Mouse (Mus musculus) lung, adult 10 weeks (tissue): ENCODE measurements around the gene Upk2. TPM values are rescaled to one million over a fixed set of nuclear protein-coding genes. Genes with fewer than 3 reads are reported as not detected.

ENCODE experiments used
- polyA plus RNA-seq: library from polyadenylated mRNA; stranded (reverse); fragments of 350-450 nt; fragmentation: Illumina TruSeq; extraction: RNeasy Lipid Tissue Mini Kit (QIAGEN cat#74804); gene quantifications from one replicate; pipeline ENCODE4 v1.2.3, GENCODE M21; 2014; ENCODE audit warnings: low read depth, low replicate concordance; ENCODE audit not compliant: insufficient read depth

Upk2 gene
- polyA plus RNA-seq = 1.8 TPM

DNA sequence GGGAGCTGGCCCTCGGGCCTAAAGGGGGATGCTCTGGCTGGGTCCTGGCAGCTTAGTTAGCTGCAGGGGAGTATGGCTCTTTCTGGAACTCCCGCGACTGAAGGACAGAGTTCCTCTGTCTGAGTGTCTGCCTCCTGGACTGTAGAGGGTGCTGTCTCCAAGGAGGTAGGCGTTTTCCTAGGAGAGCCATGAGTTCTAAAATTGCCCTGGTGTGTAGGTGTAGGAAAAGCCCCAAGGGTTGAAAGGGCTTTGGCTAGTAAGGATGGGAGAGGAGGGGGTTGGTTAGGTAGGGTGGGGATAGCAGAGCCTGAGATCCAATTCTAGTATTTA lies at the start of gene Upk2:
Upk2 (minus strand) TSS at position 86 of the 330 bp plus-strand sequence.

DNA sequence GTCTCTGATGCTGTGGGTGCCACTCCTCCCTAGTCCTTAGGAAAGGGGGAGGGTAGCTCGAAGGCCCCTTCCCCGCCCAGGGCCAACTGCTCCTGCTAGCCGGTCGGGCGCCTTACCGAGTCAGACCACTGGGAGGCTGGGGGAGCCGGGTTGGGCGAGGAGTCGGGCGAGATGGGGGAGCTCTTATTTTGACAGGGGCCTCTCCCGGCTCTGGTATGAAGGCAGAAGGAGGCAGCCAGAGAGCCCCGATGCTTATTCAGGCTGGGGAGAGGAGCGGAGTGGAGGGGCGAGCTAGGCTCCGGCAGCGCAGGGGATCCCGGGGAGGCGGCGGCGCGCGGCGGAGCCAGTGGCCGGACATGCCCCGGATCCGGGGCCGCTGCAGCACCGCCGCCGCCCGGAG lies 27.8 kb upstream of the Upk2 start, which contains the start of gene Bcl9l:
Bcl9l (plus strand) TSS at position 274 of the 400 bp plus-strand sequence.

DNA sequence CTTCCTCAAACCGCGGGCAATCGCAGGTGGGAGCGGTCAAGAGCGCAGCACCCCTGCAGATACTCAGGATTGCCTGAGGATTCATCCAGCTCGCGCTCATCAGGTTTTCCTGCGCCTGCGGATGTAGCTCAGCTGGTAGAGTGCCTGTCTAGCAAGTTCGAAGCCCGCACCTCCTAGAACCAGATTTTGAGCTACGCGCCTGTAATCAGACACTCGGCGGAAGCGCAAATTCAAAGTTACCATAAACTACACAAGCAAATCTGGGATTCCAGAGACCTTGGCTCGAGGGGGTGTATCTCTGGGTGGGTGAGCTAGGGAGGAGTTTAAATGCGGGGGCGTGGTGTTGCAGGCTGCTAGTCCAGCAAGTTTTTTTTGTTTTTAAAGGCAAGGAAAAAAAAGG lies 13.8 kb downstream of the Upk2 start, which contains the start of gene Foxr1:
Foxr1 (minus strand) TSS at position 176 of the 400 bp plus-strand sequence.

DNA sequence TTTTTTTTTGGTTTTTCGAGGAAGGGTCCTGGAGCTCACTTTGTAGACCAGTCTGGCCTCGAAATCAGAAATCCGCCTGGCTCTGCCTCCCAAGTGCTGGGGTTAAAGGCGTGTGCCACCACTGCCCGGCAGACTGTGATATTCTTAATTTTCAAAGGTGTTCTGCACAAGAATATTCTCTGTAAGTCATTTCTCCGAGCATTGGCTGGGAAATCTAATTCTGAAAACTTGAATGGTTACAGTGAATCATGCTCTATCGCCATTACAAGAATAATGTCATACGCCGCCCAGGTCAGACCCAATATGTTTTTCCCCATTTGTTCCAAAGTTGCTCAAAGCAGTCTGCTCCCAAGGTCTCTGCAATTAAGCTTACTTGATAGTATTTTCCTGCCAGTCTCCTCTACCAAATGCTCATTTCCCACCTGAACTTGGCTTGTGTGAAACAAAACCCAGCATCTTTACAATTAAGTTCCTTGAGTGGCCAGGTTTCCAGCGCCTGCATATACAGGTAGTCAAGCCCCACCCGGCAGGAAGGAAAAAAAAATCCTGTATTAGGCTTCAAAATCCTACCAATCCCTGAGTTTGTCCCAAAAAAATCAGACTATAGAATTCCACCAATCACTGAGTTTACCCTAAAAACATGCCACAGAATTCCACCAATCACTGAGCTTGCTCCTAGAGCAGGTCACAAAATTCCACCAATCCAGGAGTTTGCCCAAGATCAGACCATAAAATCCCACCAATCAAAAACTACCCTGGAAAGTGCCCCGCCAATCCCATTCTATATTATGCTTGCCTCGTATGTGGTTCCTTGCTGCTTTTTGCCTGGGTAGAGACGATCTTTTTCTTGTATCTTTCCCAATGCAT lies 36.0 kb downstream of the Upk2 start, which contains the start of gene Ccdc84:
Ccdc84 (minus strand) TSS at position 51 of the 867 bp plus-strand sequence.

DNA sequence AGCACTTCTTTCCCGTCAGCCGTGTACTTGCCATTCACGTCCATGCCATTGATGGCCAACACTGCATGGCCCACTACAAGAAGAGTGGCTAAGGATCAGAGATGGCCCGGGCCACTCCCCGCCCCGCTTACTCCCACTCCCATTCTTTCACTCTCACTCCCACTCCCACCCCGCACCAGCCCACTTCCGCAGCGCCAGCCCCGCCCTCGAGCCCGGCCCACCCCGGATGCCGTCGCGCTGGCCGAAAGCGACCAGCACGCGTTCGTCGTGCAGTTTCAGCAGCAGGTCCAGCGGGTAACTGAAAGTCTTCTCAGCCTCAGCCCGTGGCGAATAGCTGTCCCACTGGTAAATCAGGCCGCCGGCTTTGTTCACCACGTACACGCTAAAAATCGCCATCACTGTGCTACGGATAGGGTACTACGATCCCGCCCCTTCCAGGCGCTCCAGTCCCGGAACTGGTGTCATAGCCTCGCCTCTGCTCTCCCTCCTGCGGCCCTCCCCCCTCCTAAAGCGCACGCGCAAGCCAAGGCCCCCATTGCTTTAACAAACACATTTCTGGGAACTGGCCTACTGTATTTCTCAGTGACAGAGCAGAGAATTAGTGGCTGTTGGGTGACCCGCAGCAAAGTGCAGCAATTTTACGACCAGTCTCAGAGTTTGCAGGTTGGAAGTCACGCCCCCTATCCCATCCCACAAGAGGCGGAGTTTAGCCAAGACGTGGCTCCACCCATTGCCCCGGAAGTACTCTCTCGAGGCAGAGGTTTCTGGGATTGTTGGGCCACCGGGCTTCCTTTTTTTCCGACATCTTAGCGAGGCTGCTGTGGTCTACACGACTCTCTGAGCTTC lies 47.6 kb downstream of the Upk2 start, which contains the start of the genes Rps25 and Trappc4:
Rps25 (plus strand) TSS at position 234 of the 846 bp plus-strand sequence.
Trappc4 (minus strand) TSS at position 695 of the 846 bp plus-strand sequence.

Other genes with a start within 250 kb of the Upk2 start
- 8.7 TPM for gene Cbl, start 220.9 kb downstream of the Upk2 start, polyA plus RNA-seq
- 174 TPM for gene Ccdc153, start 214.3 kb downstream of the Upk2 start, polyA plus RNA-seq
- gene Pdzd3, start 203.5 kb downstream of the Upk2 start, polyA plus RNA-seq = not detected
- gene Nlrx1, start 186.4 kb downstream of the Upk2 start, polyA plus RNA-seq = 4.5 TPM
- gene Abcg4, start 166.4 kb downstream of the Upk2 start, polyA plus RNA-seq = 0.10 TPM
- gene Hinfp, start 149.3 kb downstream of the Upk2 start, polyA plus RNA-seq = 7.0 TPM
- gene C2cd2l, start 134.7 kb downstream of the Upk2 start, polyA plus RNA-seq = 13.7 TPM
- gene Dpagt1, start 129.0 kb downstream of the Upk2 start, polyA plus RNA-seq = 18.8 TPM
- 15.0 TPM for gene H2afx, start 120.3 kb downstream of the Upk2 start, polyA plus RNA-seq
- gene Hmbs, start 110.7 kb downstream of the Upk2 start, polyA plus RNA-seq = 24.9 TPM
- gene Vps11, start 93.3 kb downstream of the Upk2 start, polyA plus RNA-seq = 18.7 TPM
- gene Hyou1, start 75.5 kb downstream of the Upk2 start, polyA plus RNA-seq = 33.2 TPM
- gene Slc37a4, start 58.1 kb downstream of the Upk2 start, polyA plus RNA-seq = 16.7 TPM
- 2,045 TPM for gene Rps25, start 47.8 kb downstream of the Upk2 start, polyA plus RNA-seq
- 98.9 TPM for gene Trappc4, start 47.4 kb downstream of the Upk2 start, polyA plus RNA-seq
- gene Ccdc84, start 36.4 kb downstream of the Upk2 start, polyA plus RNA-seq = 14.6 TPM
- gene Foxr1, start 13.8 kb downstream of the Upk2 start, polyA plus RNA-seq = not detected
- gene Bcl9l, start 27.8 kb upstream of the Upk2 start, polyA plus RNA-seq = 12.2 TPM
- gene Cxcr5, start 106.9 kb upstream of the Upk2 start, polyA plus RNA-seq = 7.2 TPM
- gene Ddx6, start 149.9 kb upstream of the Upk2 start, polyA plus RNA-seq = 38.7 TPM
- not detected for gene Treh, start 218.3 kb upstream of the Upk2 start, polyA plus RNA-seq